Mouse (Mus musculus): Measurements from ENCODE around the gene Eif4h.

Eif4h gene

DNA sequence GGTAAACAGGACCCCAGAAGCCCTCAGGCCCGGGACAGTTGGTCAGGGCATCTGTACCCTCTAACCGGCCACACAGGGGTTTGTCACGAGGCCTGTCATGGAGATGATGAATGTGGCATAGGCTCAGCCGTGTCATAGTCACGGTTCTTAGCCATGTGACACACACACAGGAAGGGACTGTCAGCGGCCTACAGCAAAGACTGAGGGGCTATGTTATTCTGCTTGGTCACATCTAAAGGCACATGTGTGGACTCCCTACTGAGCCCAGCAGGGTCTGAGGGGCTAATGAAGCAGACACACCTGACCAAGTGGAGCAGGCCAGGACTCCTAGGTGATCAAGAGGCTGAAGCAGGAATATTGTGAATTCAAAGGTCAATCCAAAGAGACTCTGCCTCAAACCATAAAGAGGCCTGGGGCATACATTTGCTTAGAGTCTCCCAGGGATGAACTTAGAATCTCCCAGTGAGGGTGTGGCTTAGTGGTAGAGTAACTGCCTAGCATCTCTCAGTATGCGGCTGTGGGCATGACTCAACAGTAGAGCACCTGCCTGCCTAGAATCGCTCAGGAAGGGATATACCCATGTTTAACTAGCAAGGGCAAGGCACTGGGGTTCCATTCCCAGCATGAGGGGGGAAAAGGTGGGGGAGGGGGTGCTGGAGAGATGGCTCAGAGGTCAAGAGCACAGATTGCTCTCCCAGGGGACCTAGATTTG is 27.3 kb downstream of the Eif4h start:
- peak in 1 of 2 experiments; percentile 8 for DNase-seq (ENCODE audit: low read depth in 1 of 2, low spot score in 2 of 2)

DNA sequence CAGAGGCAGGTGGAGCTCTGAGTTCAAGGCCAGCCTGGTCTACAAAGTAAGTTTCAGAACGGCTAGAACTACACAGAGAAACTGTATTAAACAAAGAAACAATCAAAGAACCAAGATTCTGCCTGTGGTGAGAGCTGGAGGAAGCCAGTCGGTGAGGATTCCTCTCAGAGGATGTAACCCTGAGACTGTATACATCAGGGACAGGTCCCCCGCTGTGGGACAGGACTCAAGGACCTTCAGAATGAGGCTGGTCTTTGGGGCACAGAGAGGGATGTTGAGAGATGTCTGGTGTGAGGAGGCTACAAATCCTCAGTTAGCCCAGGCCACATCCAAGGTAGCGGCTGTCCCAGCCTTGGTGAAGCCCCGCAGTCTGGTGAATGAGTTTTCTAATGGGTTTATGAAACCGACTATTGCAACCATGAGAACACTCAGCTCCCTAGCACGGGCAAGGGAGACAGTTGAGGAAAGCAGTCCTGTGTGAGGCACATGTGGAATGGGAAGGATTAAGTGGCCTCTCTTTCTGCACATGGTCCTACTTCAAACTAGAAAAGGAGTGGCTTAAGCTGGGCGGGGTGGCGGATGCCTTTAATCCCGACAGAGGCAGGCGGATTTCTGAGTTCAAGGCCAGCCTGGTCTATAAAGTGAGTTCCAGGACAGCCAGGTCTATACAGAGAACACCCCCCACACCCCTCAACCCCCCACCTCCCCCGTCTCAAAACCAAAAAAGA is 29.2 kb downstream of the Eif4h start:
- no peak for DNase-seq (ENCODE audit: low read depth in 1 of 2, low spot score in 2 of 2)

DNA sequence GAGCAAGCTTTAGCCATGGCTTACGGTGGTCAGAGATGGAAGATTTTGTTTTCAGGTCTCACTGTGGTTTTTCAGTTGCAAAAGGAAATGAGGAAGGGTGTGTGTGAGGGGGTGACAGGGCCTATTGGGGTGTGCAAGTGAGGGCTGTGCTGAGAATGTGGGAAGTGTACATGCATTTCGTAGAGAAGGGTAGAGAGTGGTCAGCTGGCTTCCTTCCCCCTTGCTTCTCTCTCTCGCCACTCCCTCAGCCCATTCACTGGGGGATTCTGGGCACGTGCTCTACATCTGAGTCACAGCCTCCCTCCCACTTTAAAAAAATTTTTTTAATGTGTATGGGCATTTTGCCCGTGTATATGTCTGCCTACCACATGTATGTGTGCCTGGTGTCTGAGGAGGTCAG is 32.2 kb downstream of the Eif4h start:
- peak; percentile 56 to 62 for DNase-seq (ENCODE audit: low read depth in 1 of 2, low spot score in 2 of 2)

DNA sequence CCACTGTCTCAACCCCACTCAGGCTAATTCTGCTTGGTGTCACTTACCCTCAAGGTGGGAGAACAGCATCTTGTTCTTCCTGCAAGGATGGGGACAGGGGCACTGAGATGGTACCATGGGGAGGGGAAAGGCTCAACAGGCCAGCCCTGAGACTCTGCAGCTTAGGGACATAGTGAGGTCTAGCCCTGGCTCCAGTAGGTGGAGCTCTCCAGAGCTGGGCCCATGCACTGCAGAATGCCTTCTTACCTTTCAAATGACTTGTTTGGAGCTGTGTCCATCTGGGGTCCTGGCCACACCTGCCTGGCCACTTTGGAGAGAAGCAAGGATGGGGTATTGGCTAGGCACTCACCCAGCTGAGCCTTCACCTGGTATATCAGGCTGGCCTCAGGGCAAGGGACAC is 33.0 kb downstream of the Eif4h start:
- no peak for DNase-seq (ENCODE audit: low read depth in 1 of 2, low spot score in 2 of 2)

DNA sequence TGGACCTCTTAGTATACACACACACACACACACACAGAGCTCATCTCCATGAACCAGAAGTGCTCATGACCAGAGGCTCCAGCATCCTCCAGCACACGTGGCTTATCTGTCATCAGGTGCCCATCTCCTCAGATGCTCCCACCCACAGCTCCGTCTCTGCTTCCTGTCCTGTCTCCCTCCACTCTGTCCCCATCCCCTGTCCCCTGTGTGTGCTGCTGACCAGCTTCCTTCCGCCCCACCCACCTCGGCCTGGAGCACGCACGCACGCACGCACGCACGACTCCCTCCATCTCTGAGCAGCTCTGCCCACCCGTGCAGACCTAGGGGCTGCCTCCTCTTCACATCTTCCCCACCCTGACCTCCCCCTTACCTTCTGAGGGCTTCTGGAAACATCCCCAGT is 34.9 kb downstream of the Eif4h start:
- DNase-seq (ENCODE audit: low read depth in 1 of 2, low spot score in 2 of 2), result no peak

DNA sequence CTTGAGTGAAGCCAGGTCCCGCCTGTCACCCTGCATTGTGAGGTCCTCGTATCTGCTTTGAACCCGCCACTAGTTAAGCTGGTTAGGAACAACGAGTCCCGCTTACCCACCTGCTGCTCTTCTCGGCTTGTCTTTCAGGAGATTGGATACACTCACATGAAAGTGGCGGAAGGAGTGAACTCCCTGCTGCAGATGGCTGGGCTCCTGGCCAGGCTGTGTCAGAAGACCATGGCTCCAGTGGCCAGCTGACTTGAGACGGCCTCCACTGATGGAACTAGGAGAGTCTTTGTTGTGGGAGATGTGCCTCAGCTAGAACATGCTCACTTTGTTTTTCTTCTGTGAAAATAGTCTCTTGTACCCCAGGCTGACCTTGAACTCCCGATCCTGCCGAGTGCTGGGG is 41.6 kb downstream of the Eif4h start:
- DNase-seq (ENCODE audit: low read depth in 1 of 2, low spot score in 2 of 2), result no peak

DNA sequence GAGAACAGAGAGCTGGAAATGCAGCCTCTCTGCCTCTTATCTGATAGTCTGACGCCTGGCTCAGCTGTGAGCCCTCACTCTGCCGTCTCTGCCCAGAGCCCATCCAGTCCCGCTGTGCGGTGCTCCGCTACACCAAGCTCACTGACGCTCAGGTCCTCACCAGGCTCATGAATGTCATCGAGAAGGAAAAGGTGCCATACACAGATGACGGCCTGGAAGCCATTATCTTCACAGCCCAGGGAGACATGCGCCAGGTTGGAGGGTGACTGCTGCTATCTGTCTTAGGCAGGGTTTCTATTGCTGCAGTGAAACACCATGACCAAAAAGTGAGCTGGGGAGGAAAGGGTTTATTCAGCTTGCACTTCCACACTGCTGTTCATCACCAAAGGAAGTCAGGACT is 46.2 kb downstream of the Eif4h start:
- no peak for DNase-seq (ENCODE audit: low read depth in 1 of 2, low spot score in 2 of 2)

DNA sequence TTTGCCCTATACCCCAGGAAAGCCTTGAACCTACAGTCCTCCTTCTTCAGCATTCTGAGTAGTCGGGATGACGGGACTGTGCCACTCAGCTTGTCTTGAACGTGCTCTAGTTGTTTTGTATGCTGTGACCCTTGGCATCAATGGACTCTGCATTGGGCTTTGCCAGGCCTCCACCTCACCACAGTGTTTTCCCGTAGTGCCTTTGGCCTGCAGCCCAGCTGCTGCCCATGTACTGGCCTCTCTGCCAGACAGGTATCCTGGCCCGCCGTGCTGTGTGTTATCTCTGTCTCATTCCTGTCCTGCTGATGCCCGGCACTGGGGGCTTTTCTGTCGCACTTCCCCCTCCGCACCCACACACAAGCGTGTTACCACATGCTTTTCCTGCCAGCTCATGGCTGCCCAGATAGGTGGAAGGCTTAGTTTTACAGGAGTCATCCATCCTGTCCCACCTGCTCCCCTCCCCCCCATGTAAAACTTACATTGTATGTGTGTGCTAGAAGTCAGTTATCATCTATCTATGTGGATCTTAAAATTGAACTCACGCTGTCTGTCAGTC is 47.2 kb downstream of the Eif4h start:
- DNase-seq (ENCODE audit: low read depth in 1 of 2, low spot score in 2 of 2), result no peak

DNA sequence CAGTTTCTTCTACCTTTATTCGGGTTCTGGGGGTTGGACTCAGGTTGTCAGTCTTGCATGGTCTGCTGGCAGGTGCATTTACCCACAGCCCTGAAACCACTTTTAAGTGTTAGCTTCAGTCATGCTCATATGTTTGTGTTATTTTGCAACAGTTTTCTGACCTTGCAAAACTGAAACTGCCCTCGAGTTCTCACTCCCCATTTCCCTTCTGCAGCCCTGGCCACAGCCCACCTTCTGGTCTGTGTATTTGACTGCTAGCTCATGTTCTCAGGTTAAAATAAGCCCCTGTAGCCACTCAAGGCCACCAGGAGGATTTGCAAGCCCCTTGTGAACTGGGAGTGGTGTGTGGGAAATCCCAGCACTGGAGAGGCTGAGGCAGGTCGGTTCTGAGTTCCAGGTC is 49.4 kb downstream of the Eif4h start:
- no peak for DNase-seq (ENCODE audit: low read depth in 1 of 2, low spot score in 2 of 2)

DNA sequence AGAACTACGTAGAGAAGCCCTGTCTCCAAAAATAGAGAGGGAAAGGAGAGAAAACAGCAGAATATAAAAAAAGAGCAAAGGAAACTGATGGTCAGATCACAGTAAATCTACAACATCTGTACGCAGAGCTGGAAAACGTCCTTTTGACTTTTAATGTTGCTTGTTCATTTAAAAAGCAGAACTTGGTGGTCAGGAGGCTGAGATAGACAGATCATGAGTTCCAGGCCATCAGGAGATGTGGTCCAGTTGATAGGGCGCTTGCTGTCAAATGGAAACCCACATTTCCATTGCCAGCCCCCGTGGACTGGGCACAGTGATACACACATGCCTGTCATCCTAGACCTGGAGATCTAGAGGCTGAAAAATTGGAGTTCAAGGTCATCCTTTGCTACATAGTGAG is 54.5 kb downstream of the Eif4h start:
- DNase-seq (ENCODE audit: low read depth in 1 of 2, low spot score in 2 of 2), result no peak

DNA sequence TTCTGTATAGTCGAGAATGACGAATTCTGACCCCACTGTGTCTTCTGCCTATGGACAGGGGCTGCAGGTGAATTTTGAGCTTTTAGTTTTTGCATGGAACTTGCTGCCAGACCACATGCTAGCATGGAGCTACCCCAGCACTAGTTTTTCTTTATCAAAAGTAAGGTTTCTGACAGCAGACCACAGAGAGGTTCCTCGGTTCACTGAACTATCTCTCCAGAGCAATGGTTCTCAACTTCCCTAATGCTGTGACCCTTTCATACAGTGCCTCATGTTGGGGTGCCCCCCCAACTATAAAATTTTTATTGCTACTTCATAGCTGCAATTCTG is 55.4 kb downstream of the Eif4h start:
- no peak for DNase-seq (ENCODE audit: low read depth in 1 of 2, low spot score in 2 of 2)

DNA sequence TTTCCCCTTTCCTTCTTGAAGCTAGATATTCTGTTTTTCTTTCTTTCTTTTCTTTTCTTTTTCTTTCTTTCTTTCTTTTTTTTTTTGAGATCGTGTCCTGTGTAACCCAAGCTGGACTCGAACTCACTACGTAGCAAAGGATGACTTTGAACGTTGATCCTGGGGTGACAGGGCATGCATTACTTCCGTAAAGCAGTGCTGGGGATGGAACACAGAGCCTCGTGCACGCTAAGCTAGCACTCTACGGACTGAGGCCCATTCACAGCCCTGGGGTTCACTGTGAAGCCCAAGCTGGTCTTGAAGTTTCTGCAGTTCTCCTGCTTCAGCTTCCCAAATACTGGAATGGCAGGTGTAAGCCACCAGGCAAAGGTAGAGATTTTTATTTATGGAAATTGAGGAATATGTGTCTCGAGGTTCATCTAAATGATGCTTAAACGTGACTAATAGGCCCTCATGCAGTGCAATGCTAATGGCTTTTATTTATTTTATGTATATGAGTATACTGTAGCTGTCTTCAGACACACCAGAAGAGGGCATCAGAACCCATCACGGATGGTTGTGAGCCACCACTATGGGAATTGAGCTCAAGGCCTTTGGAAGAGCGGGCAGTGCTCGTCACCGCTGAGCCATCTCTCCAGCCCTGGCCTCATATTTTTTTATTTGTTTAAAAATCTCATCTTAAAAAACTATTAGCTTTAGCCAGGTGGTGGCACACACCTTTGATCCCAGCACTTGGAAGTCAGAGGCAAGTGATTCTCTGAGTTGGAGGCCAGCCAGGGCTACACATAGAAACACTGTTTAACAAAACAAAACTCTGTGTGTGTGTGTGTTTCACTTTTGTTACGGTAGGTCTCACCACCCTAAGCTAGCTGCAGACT is 56.0 kb downstream of the Eif4h start:
- no peak for DNase-seq (ENCODE audit: low read depth in 1 of 2, low spot score in 2 of 2)

DNA sequence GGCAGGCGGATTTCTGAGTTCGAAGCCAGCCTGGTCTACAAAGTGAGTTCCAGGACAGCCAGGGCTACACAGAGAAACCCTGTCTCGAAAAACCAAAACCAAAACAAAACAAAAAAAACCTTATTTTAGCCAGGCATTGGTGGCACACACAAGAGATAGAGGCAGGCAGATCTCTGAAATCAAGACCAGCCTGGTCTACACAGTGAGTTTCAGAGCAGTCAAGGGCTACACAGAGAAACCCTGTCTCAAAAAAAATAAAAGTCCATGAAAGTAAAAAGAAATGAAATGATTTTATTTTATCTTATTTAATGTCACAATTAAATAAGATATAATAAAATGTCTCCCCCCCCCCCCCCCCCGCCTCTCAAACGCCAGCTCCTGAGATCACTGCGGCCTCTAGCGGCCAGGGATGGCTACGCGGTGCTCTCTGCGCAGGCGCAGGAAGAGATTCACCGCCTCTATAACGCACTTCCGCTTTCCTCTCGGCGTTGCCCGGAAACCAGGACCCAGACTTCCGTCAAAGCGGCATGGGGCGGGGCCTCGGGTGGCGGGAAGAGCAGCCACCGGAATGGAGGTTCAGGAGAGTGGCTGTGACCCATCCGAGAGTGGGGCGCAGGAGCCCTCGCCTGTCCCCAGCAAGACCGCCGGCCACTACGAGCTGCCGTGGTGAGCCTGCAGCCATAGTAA is 56.9 kb downstream of the Eif4h start:
- DNase-seq (ENCODE audit: low read depth in 1 of 2, low spot score in 2 of 2), result peak; percentile 90 to 94

DNA sequence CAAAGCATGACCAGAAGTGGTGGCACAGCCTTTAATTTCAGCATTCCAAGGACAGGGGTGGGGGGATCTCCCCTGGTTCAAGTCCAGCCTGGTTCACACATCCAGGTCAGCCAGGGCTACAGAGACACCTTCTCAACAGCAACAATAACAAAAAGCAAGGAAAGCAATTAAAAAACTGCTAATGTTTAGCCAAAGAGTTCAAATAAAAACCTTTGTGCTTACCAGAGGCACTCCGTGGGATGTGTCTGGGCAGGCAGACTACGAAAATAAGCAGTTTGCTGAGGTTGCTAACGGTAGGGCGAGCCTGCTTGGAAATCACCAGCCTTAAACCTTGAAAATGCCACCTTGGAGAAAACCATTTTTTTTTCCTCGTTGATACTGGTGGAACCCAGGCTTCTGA is 58.1 kb downstream of the Eif4h start, which contains the start of gene Rfc2:
Gene Rfc2, plus strand, starts transcription at position 221 of the 400 bp plus-strand sequence.
- DNase-seq (ENCODE audit: low read depth in 1 of 2, low spot score in 2 of 2), result no peak

DNA sequence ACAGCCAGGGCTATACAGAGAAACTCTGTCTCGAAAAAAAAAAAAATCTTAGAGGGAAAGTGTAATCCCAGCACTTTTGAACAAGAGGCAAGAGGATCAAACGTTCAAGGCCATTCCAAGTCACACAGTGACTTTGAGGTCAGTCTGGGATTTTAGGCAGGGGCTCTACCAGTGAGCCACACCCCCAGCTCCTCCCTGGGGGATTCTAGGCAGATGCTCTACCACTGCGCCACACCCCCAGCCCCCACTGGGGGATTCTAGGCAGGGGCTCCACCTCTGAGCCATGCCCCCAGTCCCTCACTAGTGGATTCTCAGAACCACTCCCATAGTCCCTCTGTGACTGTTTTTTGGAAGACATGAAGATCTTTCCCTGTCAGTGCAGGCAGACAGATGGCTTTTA is 60.2 kb downstream of the Eif4h start:
- DNase-seq (ENCODE audit: low read depth in 1 of 2, low spot score in 2 of 2), result no peak

DNA sequence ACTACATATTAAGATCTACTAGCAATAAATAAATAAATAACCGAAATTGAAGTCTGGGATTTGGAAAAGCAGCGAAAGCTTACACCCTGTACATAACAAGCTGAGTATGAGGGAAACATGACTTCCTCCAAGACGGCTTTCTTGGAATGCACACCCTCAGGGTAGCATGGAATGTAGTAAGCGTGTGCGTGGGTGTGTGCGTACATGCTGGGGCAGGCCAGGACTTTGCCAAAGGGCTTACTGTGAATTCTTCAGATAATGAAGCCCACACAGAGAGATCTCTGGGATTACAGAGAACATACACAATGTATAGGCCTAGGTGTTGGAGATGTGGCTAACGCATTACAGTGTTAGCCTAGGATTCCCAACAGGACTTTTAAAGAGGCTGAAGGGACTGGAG is 61.8 kb downstream of the Eif4h start:
- DNase-seq (ENCODE audit: low read depth in 1 of 2, low spot score in 2 of 2), result no peak

DNA sequence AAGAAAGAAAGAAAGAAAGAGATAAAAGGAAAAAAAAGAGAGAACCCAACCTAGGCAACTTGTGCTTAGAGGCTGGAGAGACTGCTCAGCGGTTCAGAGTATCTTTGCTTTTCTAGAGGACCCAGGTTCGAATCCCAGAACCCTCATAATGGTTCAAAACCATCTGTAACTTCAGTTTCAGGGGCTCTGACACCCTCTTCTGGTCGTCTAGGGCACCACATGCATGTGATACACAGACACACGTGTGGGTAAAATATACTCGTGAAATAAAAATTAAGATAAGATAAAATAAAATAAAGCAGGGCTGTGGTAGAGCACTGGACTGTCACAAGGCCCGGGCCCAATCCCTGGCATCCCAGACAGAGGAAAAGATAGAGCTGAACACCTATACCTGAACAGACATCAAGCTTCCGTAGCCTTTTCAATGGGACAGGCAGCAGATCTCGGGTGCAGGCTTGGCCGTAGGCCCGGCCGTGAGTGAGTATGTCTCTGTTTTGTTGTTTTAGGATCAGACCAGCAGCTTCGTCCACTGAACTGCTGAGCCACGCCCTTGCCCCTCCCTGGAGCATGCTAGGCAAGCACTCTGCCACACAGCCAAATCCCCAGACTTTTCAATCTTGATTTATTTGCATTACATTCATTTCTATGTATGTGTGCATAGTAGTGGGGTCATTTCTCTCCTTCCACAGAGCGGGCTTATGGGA is 62.6 kb downstream of the Eif4h start:
- DNase-seq (ENCODE audit: low read depth in 1 of 2, low spot score in 2 of 2), result no peak

DNA sequence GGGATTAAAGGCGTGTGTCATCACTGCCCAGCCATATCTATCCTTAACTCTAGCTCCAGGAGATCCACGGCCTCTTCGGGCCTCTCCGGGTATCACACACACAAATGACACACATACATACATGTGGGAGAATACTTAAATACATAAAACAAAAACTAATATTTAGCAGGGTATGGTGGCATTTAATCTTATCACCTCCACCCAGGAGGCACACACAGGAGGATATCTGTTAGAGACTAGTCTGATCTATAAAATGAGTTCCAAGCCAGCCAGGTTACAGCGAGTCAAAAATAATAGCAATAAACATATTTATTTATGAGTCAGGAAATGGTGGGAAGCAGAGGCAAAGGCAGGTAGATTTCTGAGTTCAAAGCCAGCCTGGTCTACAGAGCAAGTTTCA is 63.5 kb downstream of the Eif4h start:
- no peak for DNase-seq (ENCODE audit: low read depth in 1 of 2, low spot score in 2 of 2)

DNA sequence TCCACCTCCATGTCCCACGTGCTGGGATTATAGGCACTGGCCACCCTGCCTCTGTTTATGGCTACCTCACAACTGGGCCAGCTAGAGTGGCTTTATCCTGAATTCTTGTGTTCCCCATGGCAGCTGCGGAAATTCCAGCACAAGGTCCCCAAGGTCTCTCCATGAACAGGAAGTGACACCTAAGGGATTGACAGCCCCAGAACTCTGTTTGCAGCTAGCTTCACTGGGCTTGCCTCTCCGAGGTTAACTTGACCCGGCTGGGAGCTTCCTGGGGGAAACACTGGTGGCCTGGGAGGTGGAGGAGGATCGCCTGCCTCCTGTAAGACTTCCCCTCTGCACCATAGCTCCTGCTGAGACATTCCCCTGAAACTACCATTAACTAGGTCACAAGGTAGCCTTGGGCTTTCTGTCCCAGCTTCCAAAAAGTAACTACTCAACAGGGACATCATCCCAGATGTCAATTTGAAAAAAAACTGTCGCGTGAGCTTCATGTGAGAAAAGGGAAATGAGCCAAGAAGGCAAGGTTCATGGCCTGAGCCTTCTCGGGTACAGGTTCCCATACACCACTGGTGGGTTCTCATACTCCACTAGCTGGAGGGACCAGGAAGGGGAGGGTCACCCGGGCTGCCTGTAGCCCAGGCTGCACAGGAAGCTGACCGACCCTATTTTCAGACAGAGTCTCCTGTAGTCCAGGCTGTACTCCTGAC is 66.6 kb downstream of the Eif4h start:
- DNase-seq (ENCODE audit: low read depth in 1 of 2, low spot score in 2 of 2), result no peak
